Mouse (Mus musculus): Measurements from ENCODE around the gene Pglyrp2. TPM values are rescaled to one million over a fixed set of nuclear protein-coding genes. Genes with fewer than 3 reads are reported as not detected.

Gene Pglyrp2
- polyA plus RNA-seq, 1 experiment from 2014 or later: not detected

DNA sequence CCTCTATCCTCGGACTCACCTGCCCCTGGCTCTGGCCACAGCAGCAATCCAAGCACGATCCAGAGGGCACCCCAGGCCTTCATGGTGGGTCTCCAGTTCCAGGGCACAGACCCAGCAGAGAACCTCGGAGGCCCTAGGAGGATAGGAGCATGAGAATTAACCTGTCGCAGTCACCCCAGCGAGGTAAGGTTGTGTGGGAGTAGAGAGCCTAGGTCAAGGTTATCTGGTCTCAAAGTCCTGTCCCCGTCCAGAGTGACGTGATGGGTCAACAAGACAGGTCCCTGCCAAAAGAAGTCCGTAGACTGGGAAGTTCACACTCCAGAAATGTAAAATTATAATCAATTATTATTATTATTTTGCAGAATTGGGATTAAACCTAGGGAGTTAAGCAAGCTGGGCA lies 3.2 kb downstream of the Pglyrp2 start:
- 83% methylated on average over 8 of the region's 8 CpGs for WGBS

GRCm38 (mm10) chr17:32419989-32420388 lies 4.0 kb downstream of the Pglyrp2 start:
- H3K4me3 ChIP-seq (ENCODE audit: low read depth, low read length): no peak overlapping the region
- peaks cover 16% of the 10 kb centered on the region for H3K27me3 ChIP-seq (ENCODE audit: control insufficient read depth, insufficient read depth, low read length)
- no peak for ATAC-seq (ENCODE audit: insufficient number of reproducible peaks, low FRiP score, low TSS enrichment, low read depth)
- WGBS: 78% methylated on average over 2 of the region's 2 CpGs
- no peaks in the 10 kb centered on the region for H3K4me1 ChIP-seq (ENCODE audit: control insufficient read depth, insufficient read depth, low read length)
- no peak overlapping the region for H3K9ac ChIP-seq (ENCODE audit: low read length)
- H3K36me3 ChIP-seq (ENCODE audit: control insufficient read depth, insufficient read depth, low read length): no peaks in the 10 kb centered on the region
- no peak overlapping the region for H3K27ac ChIP-seq (replicated peaks; ENCODE audit: low read depth, low read length)
- no peak overlapping the region for H3K4me2 ChIP-seq (ENCODE audit: low read depth, severe bottlenecking)
- H3K9me3 ChIP-seq (ENCODE audit: control insufficient read depth, low read length): no peaks in the 10 kb centered on the region
- no peak for DNase-seq (ENCODE audit: low spot score)

More for the DNA sequence above, 3.2 kb downstream of the Pglyrp2 start:
- Histone ChIP-seq H3K27ac (replicated peaks; ENCODE audit: low read depth, low read length) (no peak overlapping the region), H3K9ac (ENCODE audit: low read length) (no peak overlapping the region), H3K4me1 (ENCODE audit: control insufficient read depth, insufficient read depth, low read length) (no peaks in the 10 kb centered on the region), H3K36me3 (ENCODE audit: control insufficient read depth, insufficient read depth, low read length) (no peaks in the 10 kb centered on the region), H3K4me2 (ENCODE audit: low read depth, severe bottlenecking) (no peak overlapping the region), H3K4me3 (ENCODE audit: low read depth, low read length) (no peak overlapping the region), H3K9me3 (ENCODE audit: control insufficient read depth, low read length) (no peaks in the 10 kb centered on the region), H3K27me3 (ENCODE audit: control insufficient read depth, insufficient read depth, low read length) (peaks cover 8% of the 10 kb centered on the region)
- no peak for DNase-seq (ENCODE audit: low spot score)
- no peak for ATAC-seq (ENCODE audit: insufficient number of reproducible peaks, low FRiP score, low TSS enrichment, low read depth)

- 93% methylated on average over 14 of the region's 14 CpGs for WGBS
- DNase-seq (ENCODE audit: low spot score): no peak
- H3K27me3 ChIP-seq (ENCODE audit: control insufficient read depth, insufficient read depth, low read length): peaks cover 21% of the 10 kb centered on the region
Observed at GRCm38 (mm10) chr17:32416771-32417170, 7.2 kb downstream of the Pglyrp2 start.

GRCm38 (mm10) chr17:32415417-32416020 lies 8.4 kb downstream of the Pglyrp2 start:
- Histone ChIP-seq H3K4me1 (ENCODE audit: control insufficient read depth, insufficient read depth, low read length) (no peaks in the 10 kb centered on the region), H3K36me3 (ENCODE audit: control insufficient read depth, insufficient read depth, low read length) (no peaks in the 10 kb centered on the region), H3K9me3 (ENCODE audit: control insufficient read depth, low read length) (no peaks in the 10 kb centered on the region), H3K9ac (ENCODE audit: low read length) (no peak overlapping the region), H3K4me2 (ENCODE audit: low read depth, severe bottlenecking) (no peak overlapping the region), H3K4me3 (ENCODE audit: low read depth, low read length) (no peak overlapping the region), H3K27me3 (ENCODE audit: control insufficient read depth, insufficient read depth, low read length) (peaks cover 21% of the 10 kb centered on the region), H3K27ac (replicated peaks; ENCODE audit: low read depth, low read length) (no peak overlapping the region)
- no peak for ATAC-seq (ENCODE audit: insufficient number of reproducible peaks, low FRiP score, low TSS enrichment, low read depth)
- 36% methylated on average over 24 of the region's 24 CpGs for WGBS
- no peak for DNase-seq (ENCODE audit: low spot score)

More at GRCm38 (mm10) chr17:32416771-32417170, 7.2 kb downstream of the Pglyrp2 start:
- Histone ChIP-seq H3K9ac (ENCODE audit: low read length) (no peak overlapping the region), H3K4me2 (ENCODE audit: low read depth, severe bottlenecking) (no peak overlapping the region), H3K4me1 (ENCODE audit: control insufficient read depth, insufficient read depth, low read length) (no peaks in the 10 kb centered on the region), H3K4me3 (ENCODE audit: low read depth, low read length) (no peak overlapping the region), H3K27ac (replicated peaks; ENCODE audit: low read depth, low read length) (no peak overlapping the region), H3K9me3 (ENCODE audit: control insufficient read depth, low read length) (no peaks in the 10 kb centered on the region), H3K36me3 (ENCODE audit: control insufficient read depth, insufficient read depth, low read length) (no peaks in the 10 kb centered on the region)
- ATAC-seq (ENCODE audit: insufficient number of reproducible peaks, low FRiP score, low TSS enrichment, low read depth): no peak

GRCm38 (mm10) chr17:32411898-32412297 lies 12.1 kb downstream of the Pglyrp2 start:
- WGBS: 86% methylated on average over 6 of the region's 6 CpGs
- no peaks in the 10 kb centered on the region for H3K9me3 ChIP-seq (ENCODE audit: control insufficient read depth, low read length)
- H3K27ac ChIP-seq (replicated peaks; ENCODE audit: low read depth, low read length): no peak overlapping the region
- peaks cover 21% of the 10 kb centered on the region for H3K27me3 ChIP-seq (ENCODE audit: control insufficient read depth, insufficient read depth, low read length)
- H3K36me3 ChIP-seq (ENCODE audit: control insufficient read depth, insufficient read depth, low read length): no peaks in the 10 kb centered on the region
- no peak for DNase-seq (ENCODE audit: low spot score)
- no peak overlapping the region for H3K4me2 ChIP-seq (ENCODE audit: low read depth, severe bottlenecking)
- H3K4me3 ChIP-seq (ENCODE audit: low read depth, low read length): no peak overlapping the region
- H3K4me1 ChIP-seq (ENCODE audit: control insufficient read depth, insufficient read depth, low read length): no peaks in the 10 kb centered on the region
- ATAC-seq (ENCODE audit: insufficient number of reproducible peaks, low FRiP score, low TSS enrichment, low read depth): no peak
- no peak overlapping the region for H3K9ac ChIP-seq (ENCODE audit: low read length)

DNA sequence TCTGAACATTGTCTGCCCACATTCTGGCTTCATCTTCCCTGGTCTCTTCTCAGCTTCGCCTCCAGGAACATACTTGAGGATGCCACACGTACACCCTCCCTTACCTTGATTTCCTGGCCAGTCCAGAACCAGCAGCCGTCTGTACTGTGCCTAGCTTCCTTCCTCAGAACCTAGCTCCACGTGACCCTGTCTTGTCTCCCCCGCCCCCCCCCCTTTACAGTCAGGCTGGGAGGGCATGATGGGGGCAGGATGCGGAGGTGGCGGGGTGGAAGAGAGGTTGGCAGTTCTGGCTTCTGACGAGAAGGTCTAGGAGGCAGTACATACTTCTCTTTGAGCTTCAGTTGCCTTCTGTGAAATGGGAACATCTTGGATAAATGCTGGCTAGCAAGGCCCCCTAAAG lies 20.6 kb downstream of the Pglyrp2 start, which contains the start of gene Rasal3:
Gene Rasal3 (minus strand): TSS at position 167 of the 400 bp plus-strand sequence.
- 79% methylated on average over 8 of the region's 8 CpGs for WGBS
- no peak for ATAC-seq (ENCODE audit: insufficient number of reproducible peaks, low FRiP score, low TSS enrichment, low read depth)

GRCm38 (mm10) chr17:32402779-32403157 lies 21.2 kb downstream of the Pglyrp2 start:
- Histone ChIP-seq H3K4me2 (ENCODE audit: low read depth, severe bottlenecking) (no peak overlapping the region), H3K27ac (replicated peaks; ENCODE audit: low read depth, low read length) (no peak overlapping the region), H3K27me3 (ENCODE audit: control insufficient read depth, insufficient read depth, low read length) (peaks cover 12% of the 10 kb centered on the region), H3K4me1 (ENCODE audit: control insufficient read depth, insufficient read depth, low read length) (no peaks in the 10 kb centered on the region), H3K36me3 (ENCODE audit: control insufficient read depth, insufficient read depth, low read length) (no peaks in the 10 kb centered on the region), H3K4me3 (ENCODE audit: low read depth, low read length) (no peak overlapping the region), H3K9ac (ENCODE audit: low read length) (no peak overlapping the region), H3K9me3 (ENCODE audit: control insufficient read depth, low read length) (no peaks in the 10 kb centered on the region)
- DNase-seq (ENCODE audit: low spot score) (no peak), ATAC-seq (ENCODE audit: insufficient number of reproducible peaks, low FRiP score, low TSS enrichment, low read depth) (no peak)
- 66% methylated on average over 11 of the region's 11 CpGs for WGBS

More for the DNA sequence above, 20.6 kb downstream of the Pglyrp2 start, which contains the start of gene Rasal3:
- Histone ChIP-seq H3K27ac (replicated peaks; ENCODE audit: low read depth, low read length) (no peak within 1 kb of the TSS), H3K4me1 (ENCODE audit: control insufficient read depth, insufficient read depth, low read length) (no peaks in the 10 kb centered on the region), H3K4me3 (ENCODE audit: low read depth, low read length) (no peak within 1 kb of the TSS), H3K9me3 (ENCODE audit: control insufficient read depth, low read length) (no peaks in the 10 kb centered on the region), H3K36me3 (ENCODE audit: control insufficient read depth, insufficient read depth, low read length) (no peaks in the 10 kb centered on the region), H3K27me3 (ENCODE audit: control insufficient read depth, insufficient read depth, low read length) (peaks cover 6% of the 10 kb centered on the region), H3K4me2 (ENCODE audit: low read depth, severe bottlenecking) (no peak within 1 kb of the TSS), H3K9ac (ENCODE audit: low read length) (no peak within 1 kb of the TSS)
- no peak for DNase-seq (ENCODE audit: low spot score)

DNA sequence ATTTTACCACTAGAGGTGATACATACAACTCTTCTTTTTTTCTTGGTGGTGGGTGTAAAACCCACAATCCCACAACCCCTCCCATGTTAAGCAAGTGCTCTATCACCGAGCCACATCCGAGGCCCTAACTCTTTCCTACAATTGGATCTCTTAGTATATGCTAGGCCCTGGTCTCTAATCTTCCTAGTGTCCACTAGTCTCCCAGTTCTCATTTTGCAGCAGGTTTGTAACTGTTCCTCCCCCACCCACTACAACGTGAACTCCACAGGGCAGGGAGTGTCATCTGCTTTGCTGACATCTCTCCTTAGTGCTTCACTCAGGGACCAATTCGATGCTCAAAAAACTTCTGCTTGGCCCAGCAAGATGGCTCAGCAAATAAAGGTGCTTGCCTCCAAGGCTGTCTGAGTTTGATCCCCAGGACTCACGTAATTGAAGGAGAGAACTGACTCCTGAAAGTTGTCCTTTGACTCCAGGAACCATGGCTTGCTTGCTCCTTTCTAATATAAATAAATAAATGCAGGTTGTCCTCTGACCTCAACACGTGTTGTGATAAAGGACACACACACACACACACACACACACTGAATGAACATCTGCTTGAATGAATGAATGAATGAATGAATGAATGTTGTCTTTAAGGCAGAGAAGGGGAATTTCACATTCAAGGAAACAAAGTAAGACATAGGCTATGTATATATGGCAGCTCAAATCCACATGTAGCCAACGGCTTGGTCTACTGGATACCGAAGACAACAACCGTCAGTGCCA lies 21.8 kb downstream of the Pglyrp2 start:
- no peak overlapping the region for H3K4me2 ChIP-seq (ENCODE audit: low read depth, severe bottlenecking)
- no peaks in the 10 kb centered on the region for H3K9me3 ChIP-seq (ENCODE audit: control insufficient read depth, low read length)
- no peaks in the 10 kb centered on the region for H3K4me1 ChIP-seq (ENCODE audit: control insufficient read depth, insufficient read depth, low read length)
- H3K27ac ChIP-seq (replicated peaks; ENCODE audit: low read depth, low read length): no peak overlapping the region
- peaks cover 17% of the 10 kb centered on the region for H3K27me3 ChIP-seq (ENCODE audit: control insufficient read depth, insufficient read depth, low read length)
- DNase-seq (ENCODE audit: low spot score): no peak
- no peak for ATAC-seq (ENCODE audit: insufficient number of reproducible peaks, low FRiP score, low TSS enrichment, low read depth)
- H3K9ac ChIP-seq (ENCODE audit: low read length): no peak overlapping the region
- no peak overlapping the region for H3K4me3 ChIP-seq (ENCODE audit: low read depth, low read length)
- 87% methylated on average over 9 of the region's 9 CpGs for WGBS
- no peaks in the 10 kb centered on the region for H3K36me3 ChIP-seq (ENCODE audit: control insufficient read depth, insufficient read depth, low read length)
